In genomic region chr16:33529502-33530454, GRCm38 (mm10) we compare ENCODE assay signal across 11 mouse cellular contexts. TPM values are rescaled to one million over a fixed set of nuclear protein-coding genes. Genes with fewer than 3 reads are reported as not detected.
DNase-seq lines count a peak whose midpoint lies in the region; ATAC-seq and TF ChIP-seq lines count a peak whose summit lies in the region.
"Had no signal": no experiment of that assay in that cellular context is flagged by ENCODE, and none has a peak within 500 bp of the region (broad histone marks: within the 10 kb centered on the region; RNA-seq: fewer than 3 reads in every experiment).

No protein-coding gene starts in this region.

- no peak overlapping the region for H3K4me3 ChIP-seq in lung, embryonic 14.5 days (ENCODE audit: low read depth, low read length)
- H3K4me3 ChIP-seq in embryonic facial prominence, embryonic 14.5 days (ENCODE audit: low read depth, low read length): no peak overlapping the region
- H3K4me3 ChIP-seq in macrophage (ENCODE audit: inconsistent target): no peak overlapping the region
- H3K4me3 ChIP-seq: hindbrain, embryonic 15.5 days had no signal

- H3K36me3 ChIP-seq in lung, embryonic 14.5 days (ENCODE audit: insufficient read depth): no peaks in the 10 kb centered on the region
- no peaks in the 10 kb centered on the region for H3K36me3 ChIP-seq in embryonic facial prominence, embryonic 14.5 days (ENCODE audit: control insufficient read depth, insufficient read depth, low read length)
- H3K36me3 ChIP-seq in macrophage (ENCODE audit: inconsistent target): no peaks in the 10 kb centered on the region
- H3K36me3 ChIP-seq: hindbrain, embryonic 15.5 days had no signal

- H3K9me3 ChIP-seq in lung, embryonic 14.5 days (ENCODE audit: low read depth, low read length): peaks cover 5% of the 10 kb centered on the region; the same call in 1 of the 2 replicates
- H3K9me3 ChIP-seq in embryonic facial prominence, embryonic 14.5 days (ENCODE audit: control insufficient read depth, low read length): peaks cover 6% of the 10 kb centered on the region; the same call in 1 of the 2 replicates
- H3K9me3 ChIP-seq: hindbrain, embryonic 15.5 days had no signal

- ATAC-seq in lung, embryonic 14.5 days (ENCODE audit: insufficient read depth): peak; percentile 38; the same call in 1 of the 2 replicates
- no peak for ATAC-seq in embryonic facial prominence, embryonic 14.5 days (ENCODE audit: low read depth)

- peak; percentile 49 for DNase-seq in lung, embryonic 14.5 days
- no peak for DNase-seq in lung, adult 18-20 months
- DNase-seq in NIH3T3 (ENCODE audit: low read depth): peak; percentile 31
- DNase-seq in embryonic facial prominence, embryonic 14.5 days (ENCODE audit: low spot score): peak; percentile 10
- no peak for DNase-seq in layer of hippocampus, postnatal 10 days (ENCODE audit: low spot score in 2 of 2)
- no peak for DNase-seq in left cerebral cortex, adult 18-20 months (ENCODE audit: low spot score in 2 of 2)
- no peak for DNase-seq in ovary, adult 18-20 months (ENCODE audit: low spot score)
- DNase-seq: cerebellum, adult 11-12 months; thymus, postnatal 36 days had no signal

- H3K27ac ChIP-seq in lung, embryonic 14.5 days (ENCODE audit: low read depth): 0 out of 2 replicates have a peak overlapping the region, but pooled peaks have one; percentile 2
- no peak overlapping the region for H3K27ac ChIP-seq in embryonic facial prominence, embryonic 14.5 days (replicated peaks; ENCODE audit: low read depth, low read length)
- H3K27ac ChIP-seq in macrophage: peak overlapping the region; percentile 10; the same call in 1 of the 2 replicates
- H3K27ac ChIP-seq: hindbrain, embryonic 15.5 days had no signal

- no peak for TF ChIP-seq CTCF in lung, embryonic 14.5 days (IDR thresholded peaks at IDR 0.05; ENCODE audit: low read depth)

- H3K4me1 ChIP-seq in lung, embryonic 14.5 days (ENCODE audit: insufficient read depth): no peaks in the 10 kb centered on the region
- H3K4me1 ChIP-seq in embryonic facial prominence, embryonic 14.5 days (ENCODE audit: control insufficient read depth, insufficient read depth, low read length): no peaks in the 10 kb centered on the region

- 53% methylated on average over 11 of the region's 11 CpGs for WGBS in lung, embryonic 14.5 days
- WGBS in embryonic facial prominence, embryonic 14.5 days: 60% methylated on average over 11 of the region's 11 CpGs
- 41% methylated on average over 11 of the region's 11 CpGs for WGBS in macrophage (ENCODE audit: missing documents)

- H3K79me2 ChIP-seq in macrophage (ENCODE audit: inconsistent target): no peaks in the 10 kb centered on the region

- no peak overlapping the region for H3K4me2 ChIP-seq in lung, embryonic 14.5 days
- no peak overlapping the region for H3K4me2 ChIP-seq in embryonic facial prominence, embryonic 14.5 days (ENCODE audit: low read depth, low read length)
- H3K4me2 ChIP-seq: hindbrain, embryonic 15.5 days had no signal

- no peaks in the 10 kb centered on the region for H3K27me3 ChIP-seq in lung, embryonic 14.5 days (ENCODE audit: insufficient read depth, low read length)
- no peaks in the 10 kb centered on the region for H3K27me3 ChIP-seq in embryonic facial prominence, embryonic 14.5 days (replicated peaks; ENCODE audit: control insufficient read depth, insufficient read depth, low read length)
- H3K27me3 ChIP-seq: hindbrain, embryonic 15.5 days had no signal

- H3K9ac ChIP-seq in lung, embryonic 14.5 days: no peak overlapping the region
- H3K9ac ChIP-seq in embryonic facial prominence, embryonic 14.5 days (ENCODE audit: low read depth, low read length): no peak overlapping the region
- H3K9ac ChIP-seq: hindbrain, embryonic 15.5 days had no signal

RNA-seq across cellular contexts. Expression of gene Slc12a8, which starts 12.7 kb away (rescaled TPM):
- polyA plus RNA-seq in lung, embryonic 14.5 days (2014; fragmentation: Nextera tagmentation; extraction: Ambion mirVana): 0.96 and 1.1 TPM in 2 replicates
- 0.68 and 1.0 TPM in 2 replicates for polyA plus RNA-seq in embryonic facial prominence, embryonic 14.5 days (2014; fragmentation: Nextera tagmentation; extraction: Ambion mirVana)
- under 1 TPM in 2 of 26 experiments, not detected in 24; 0.26 to 0.74 TPM for total RNA-seq in macrophage (2018; cell fraction: chromatin; rRNA removed)
- total RNA-seq in macrophage (2018; cell fraction: cytosol; rRNA removed): not detected
- not detected for total RNA-seq in macrophage (2018; cell fraction: nucleus; rRNA removed)
- polyA plus RNA-seq in macrophage (2018): not detected in 3 replicates
- 1 to 10 TPM; 1.2 to 1.6 TPM for total RNA-seq in layer of hippocampus, postnatal 10 days (2021)
- 1 to 10 TPM in 1 of 2 experiments, under 1 TPM in 1; 0.98 to 1.1 TPM for total RNA-seq in left cerebral cortex, adult 18-20 months (2021)

Comparison
In these comparisons a context has a peak if more than half of its experiments do, and no peak if none do; other contexts are left out.
1. DNase-seq: peak in lung, embryonic 14.5 days (single experiment), NIH3T3 (single experiment) and embryonic facial prominence, embryonic 14.5 days (single experiment); none in lung, adult 18-20 months (0 of 2), layer of hippocampus, postnatal 10 days (0 of 2), left cerebral cortex, adult 18-20 months (0 of 2) and ovary, adult 18-20 months (single experiment).